Mouse (Mus musculus): ENCODE data around the gene Parp16. TPM values are rescaled to one million over a fixed set of nuclear protein-coding genes. Genes with fewer than 3 reads are reported as not detected.

The Parp16 gene
- total RNA-seq, 2 experiments from 2014 or later: 3.6 to 4.0 TPM

Other genes with a start within 250 kb of the Parp16 start
- gene Slc24a1, start 243.7 kb upstream of the Parp16 start, total RNA-seq (2021): under 1 TPM in 1 of 2 experiments, not detected in 1; 0.07 TPM
- gene Ints14, start 234.4 kb upstream of the Parp16 start, total RNA-seq (2021): 10 to 100 TPM; 19.4 to 22.2 TPM
- 100 to 1,000 TPM; 148 to 158 TPM for gene Hacd3, start 173.7 kb upstream of the Parp16 start, total RNA-seq (2021)
- 100 to 1,000 TPM; 166 to 172 TPM for gene Dpp8, start 162.9 kb upstream of the Parp16 start, total RNA-seq (2021)
- gene Igdcc4, start 93.9 kb upstream of the Parp16 start, total RNA-seq (2021): 10 to 100 TPM; 31.8 to 33.7 TPM
- gene Igdcc3, start 54.2 kb upstream of the Parp16 start, total RNA-seq (2021): 1 to 10 TPM; 2.0 to 2.5 TPM
- under 1 TPM in 1 of 2 experiments, not detected in 1; 0.21 TPM for gene Cilp, start 69.8 kb downstream of the Parp16 start, total RNA-seq (2021)
- gene Clpx, start 98.9 kb downstream of the Parp16 start, total RNA-seq (2021): 10 to 100 TPM; 29.6 to 34.5 TPM
- 10 to 100 TPM; 29.3 to 30.9 TPM for gene Pdcd7, start 150.8 kb downstream of the Parp16 start, total RNA-seq (2021)
- 1 to 10 TPM; 4.5 to 7.4 TPM for gene Ubap1l, start 165.7 kb downstream of the Parp16 start, total RNA-seq (2021)
- under 1 TPM; 0.14 to 0.25 TPM for gene Kbtbd13, start 196.3 kb downstream of the Parp16 start, total RNA-seq (2021)
- 1 to 10 TPM; 2.3 to 3.2 TPM for gene Rasl12, start 203.2 kb downstream of the Parp16 start, total RNA-seq (2021)
- not detected for gene Slc51b, start 227.6 kb downstream of the Parp16 start, total RNA-seq (2021)
- 10 to 100 TPM; 16.1 to 18.0 TPM for gene Mtfmt, start 240.4 kb downstream of the Parp16 start, total RNA-seq (2021)

All from left cerebral cortex, adult 2 months (tissue).